ENCODE assay signal across 8 mouse cellular contexts in genomic region chr6:83571840-83572667, GRCm38 (mm10). TPM values are rescaled to one million over a fixed set of nuclear protein-coding genes. Genes with fewer than 3 reads are reported as not detected.
DNase-seq lines count a peak whose midpoint lies in the region; ATAC-seq and TF ChIP-seq lines count a peak whose summit lies in the region.

No protein-coding gene starts in this region.

- DNase-seq in 416B (ENCODE audit: low read depth) = peak; percentile 95
- DNase-seq in heart, adult 8-10 months (ENCODE audit: low spot score) = peak; percentile 91
- peak; percentile 94 for DNase-seq in kidney, adult 9 months
- peak; percentile 96 for DNase-seq in limb, embryonic 14.5 days (ENCODE audit: low spot score)
- peak; percentile 96 for DNase-seq in midbrain, postnatal 0 days (ENCODE audit: low spot score)
- DNase-seq in spleen, postnatal 14 days (ENCODE audit: low spot score in 2 of 2) = peak; percentile 54 to 63

- peak overlapping the region; percentile 80 for H3K4me2 ChIP-seq in embryonic facial prominence, embryonic 15.5 days (replicated peaks)
- H3K4me2 ChIP-seq in limb, embryonic 14.5 days (replicated peaks; ENCODE audit: low read depth, low read length, severe bottlenecking) = peak overlapping the region; percentile 65
- peak overlapping the region; percentile 75 for H3K4me2 ChIP-seq in midbrain, postnatal 0 days (ENCODE audit: low read depth, low read length, poor library complexity, severe bottlenecking)

- peak overlapping the region; percentile 79 for H3K9ac ChIP-seq in embryonic facial prominence, embryonic 15.5 days
- peak overlapping the region; percentile 76 for H3K9ac ChIP-seq in limb, embryonic 14.5 days (ENCODE audit: low read depth, low read length, severe bottlenecking)
- H3K9ac ChIP-seq in midbrain, postnatal 0 days (replicated peaks; ENCODE audit: low read length, poor library complexity, severe bottlenecking) = peak overlapping the region; percentile 84

- ATAC-seq in embryonic facial prominence, embryonic 15.5 days (ENCODE audit: insufficient number of reproducible peaks, low FRiP score, low TSS enrichment, low read depth) = peak; percentile 92
- peak; percentile 97 for ATAC-seq in limb, embryonic 14.5 days (ENCODE audit: low FRiP score, low read depth)
- peak; percentile 96 for ATAC-seq in midbrain, postnatal 0 days (ENCODE audit: low FRiP score)

- WGBS in bone marrow, adult 2 months = 2% methylated on average over 37 of the region's 37 CpGs
- 5% methylated on average over 37 of the region's 37 CpGs for WGBS in embryonic facial prominence, embryonic 15.5 days
- WGBS in limb, embryonic 14.5 days = 5% methylated on average over 27 of the region's 37 CpGs
- 5% methylated on average over 35 of the region's 37 CpGs for WGBS in midbrain, postnatal 0 days

- TF ChIP-seq CTCF in bone marrow, adult 2 months (IDR thresholded peaks at IDR 0.05; ENCODE audit: control insufficient read depth, insufficient read depth, low read length) = no peak
- peak; percentile 37; the same call in 1 of the 2 replicates for TF ChIP-seq CTCF in midbrain, postnatal 0 days (IDR thresholded peaks at IDR 0.05)

- peaks cover 12% of the 10 kb centered on the region for H3K36me3 ChIP-seq in embryonic facial prominence, embryonic 15.5 days
- peaks cover 10% of the 10 kb centered on the region; the same call in 1 of the 2 replicates for H3K36me3 ChIP-seq in limb, embryonic 14.5 days (ENCODE audit: control insufficient read depth, insufficient read depth, low read length)
- H3K36me3 ChIP-seq in midbrain, postnatal 0 days (ENCODE audit: insufficient read depth, low read length) = peaks cover 16% of the 10 kb centered on the region

- peaks cover 7% of the 10 kb centered on the region; the same call in 1 of the 2 replicates for H3K27me3 ChIP-seq in embryonic facial prominence, embryonic 15.5 days
- H3K27me3 ChIP-seq in limb, embryonic 14.5 days (ENCODE audit: control insufficient read depth, insufficient read depth, low read length) = no peaks in the 10 kb centered on the region
- H3K27me3 ChIP-seq in midbrain, postnatal 0 days (ENCODE audit: insufficient read depth, low read length) = peaks cover 6% of the 10 kb centered on the region; the same call in 1 of the 2 replicates

- no peaks in the 10 kb centered on the region for H3K4me1 ChIP-seq in bone marrow, adult 2 months (ENCODE audit: control insufficient read depth, insufficient read depth, low read length)
- H3K4me1 ChIP-seq in embryonic facial prominence, embryonic 15.5 days = peaks cover 20% of the 10 kb centered on the region
- peaks cover 7% of the 10 kb centered on the region for H3K4me1 ChIP-seq in limb, embryonic 14.5 days (ENCODE audit: control insufficient read depth, insufficient read depth, low read length)
- H3K4me1 ChIP-seq in midbrain, postnatal 0 days (ENCODE audit: insufficient read depth, low read length) = peaks cover 7% of the 10 kb centered on the region; the same call in 1 of the 2 replicates

- H3K27ac ChIP-seq in bone marrow, adult 2 months (ENCODE audit: control insufficient read depth, insufficient read depth, low read depth, low read length, poor library complexity) = peak overlapping the region; percentile 37; the same call in 1 of the 2 replicates
- peak overlapping the region; percentile 80 for H3K27ac ChIP-seq in embryonic facial prominence, embryonic 15.5 days (replicated peaks)
- H3K27ac ChIP-seq in limb, embryonic 14.5 days (replicated peaks; ENCODE audit: low read depth, low read length) = peak overlapping the region; percentile 43; the same call in 1 of the 2 replicates
- H3K27ac ChIP-seq in midbrain, postnatal 0 days (ENCODE audit: low read depth, low read length) = peak overlapping the region; percentile 85

- TF ChIP-seq POLR2A in bone marrow, adult 2 months (IDR thresholded peaks at IDR 0.05; ENCODE audit: borderline replicate concordance, control insufficient read depth, low read depth, low read length) = no peak
- TF ChIP-seq POLR2A in limb, embryonic 14.5 days (IDR thresholded peaks at IDR 0.05; ENCODE audit: borderline replicate concordance, extremely low read depth, insufficient read depth, insufficient read length) = no peak

- peak overlapping the region; percentile 85 for H3K4me3 ChIP-seq in bone marrow, adult 2 months (replicated peaks; ENCODE audit: control insufficient read depth, low read depth, low read length)
- H3K4me3 ChIP-seq in embryonic facial prominence, embryonic 15.5 days (replicated peaks) = peak overlapping the region; percentile 94
- H3K4me3 ChIP-seq in limb, embryonic 14.5 days (replicated peaks; ENCODE audit: low read length) = peak overlapping the region; percentile 77
- H3K4me3 ChIP-seq in midbrain, postnatal 0 days (ENCODE audit: low read depth, low read length) = peak overlapping the region; percentile 82

- no peaks in the 10 kb centered on the region for H3K9me3 ChIP-seq in embryonic facial prominence, embryonic 15.5 days (replicated peaks)
- no peaks in the 10 kb centered on the region for H3K9me3 ChIP-seq in limb, embryonic 14.5 days (ENCODE audit: control insufficient read depth, low read length)
- H3K9me3 ChIP-seq in midbrain, postnatal 0 days (ENCODE audit: low read length) = no peaks in the 10 kb centered on the region

RNA-seq across cellular contexts. Expression of gene Stambp, which starts 0.5 kb away (rescaled TPM):
- 5.0 and 14.6 TPM in 2 replicates for polyA plus RNA-seq in bone marrow, adult 2 months (2011; ENCODE audit: insufficient read depth, insufficient read length, low replicate concordance, missing spikeins)
- polyA plus RNA-seq in embryonic facial prominence, embryonic 15.5 days (2015; fragmentation: Nextera tagmentation; extraction: Ambion mirVana) = 31.5 and 32.5 TPM in 2 replicates
- 10 to 100 TPM; 11.4 to 14.9 (median 12.9) TPM for total RNA-seq in heart, adult 8-10 months (2022)
- polyA plus RNA-seq in limb, embryonic 14.5 days (2012; rRNA removed) = 20.3 and 21.3 TPM in 2 replicates
- 27.9 and 30.2 TPM in 2 replicates for polyA plus RNA-seq in limb, embryonic 14.5 days (2014; fragmentation: Nextera tagmentation; extraction: Ambion mirVana)
- 17.4 and 18.3 TPM in 2 replicates for total RNA-seq in midbrain, postnatal 0 days (2014; rRNA removed)
- polyA plus RNA-seq in midbrain, postnatal 0 days (2015; fragmentation: Nextera tagmentation; extraction: Ambion mirVana) = 72.2 and 75.5 TPM in 2 replicates

RNA-seq across cellular contexts. Expression of gene Actg2, which starts 36.0 kb away (rescaled TPM):
- 3.2 TPM in 1 of 2 replicates, not detected in the other for polyA plus RNA-seq in bone marrow, adult 2 months (2011; ENCODE audit: insufficient read depth, insufficient read length, low replicate concordance, missing spikeins)
- polyA plus RNA-seq in embryonic facial prominence, embryonic 15.5 days (2015; fragmentation: Nextera tagmentation; extraction: Ambion mirVana) = 19.5 and 20.9 TPM in 2 replicates
- 1 to 10 TPM in 2 of 4 experiments, under 1 TPM in 2; 0.33 to 1.6 (median 0.89) TPM for total RNA-seq in heart, adult 8-10 months (2022)
- 5.1 and 5.3 TPM in 2 replicates for polyA plus RNA-seq in limb, embryonic 14.5 days (2012; rRNA removed)
- 5.5 and 5.6 TPM in 2 replicates for polyA plus RNA-seq in limb, embryonic 14.5 days (2014; fragmentation: Nextera tagmentation; extraction: Ambion mirVana)
- 1.6 and 2.0 TPM in 2 replicates for total RNA-seq in midbrain, postnatal 0 days (2014; rRNA removed)
- 1.6 and 1.8 TPM in 2 replicates for polyA plus RNA-seq in midbrain, postnatal 0 days (2015; fragmentation: Nextera tagmentation; extraction: Ambion mirVana)

Comparison
In these comparisons a context has a peak if more than half of its experiments do, and no peak if none do; other contexts are left out.
1. Peak in every context shown above with its lines: DNase-seq, ATAC-seq, H3K4me3 ChIP-seq and H3K27ac ChIP-seq.